Mouse (Mus musculus) forebrain, postnatal 0 days (tissue): ENCODE data around the gene Vav3. TPM values are rescaled to one million over a fixed set of nuclear protein-coding genes. Genes with fewer than 3 reads are reported as not detected.

ENCODE experiments used
- ATAC-seq: fragments of 200-750 bp; cut with Nextera tagmentation; 2 replicates; pipeline ENCODE4 v1.8.0; 2017; ENCODE audit warnings: mild to moderate bottlenecking, moderate library complexity
- DNase-seq: peaks from one replicate; pipeline ENCODE4 v3.0.0-alpha.2; 2015
- H3K27ac ChIP-seq: fragments of 300-500 bp; sonication (generic); 2 replicates; pipeline ENCODE4 v1.5.1; 2014; ENCODE audit warnings: low read depth, mild to moderate bottlenecking, antibody characterized with exemption, low read length, moderate library complexity, mixed read lengths
- H3K27me3 ChIP-seq: fragments of 300-500 bp; sonication (generic); 2 replicates; pipeline ENCODE4 v1.6.1; 2014; ENCODE audit warnings: mild to moderate bottlenecking, low read length, mixed read lengths; ENCODE audit not compliant: insufficient read depth
- H3K36me3 ChIP-seq: fragments of 300-500 bp; sonication (generic); 2 replicates; pipeline ENCODE4 v1.6.1; 2014; ENCODE audit warnings: mild to moderate bottlenecking, moderate library complexity; ENCODE audit not compliant: insufficient read depth
- H3K4me1 ChIP-seq: fragments of 300-500 bp; sonication (generic); 2 replicates; pipeline ENCODE4 v1.6.1; 2014; ENCODE audit warnings: antibody characterized with exemption; ENCODE audit not compliant: insufficient read depth
- H3K4me2 ChIP-seq: fragments of 300-500 bp; sonication (generic); 2 replicates; pipeline ENCODE4 v1.6.1; 2014; ENCODE audit warnings: low read depth, mild to moderate bottlenecking, moderate library complexity
- H3K4me3 ChIP-seq: fragments of 300-500 bp; sonication (generic); 2 replicates; pipeline ENCODE4 v1.5.1; 2014; ENCODE audit warnings: low read depth, low read length, mixed read lengths
- H3K9ac ChIP-seq: fragments of 300-500 bp; sonication (generic); 2 replicates; pipeline ENCODE4 v1.6.1; 2014; ENCODE audit warnings: mild to moderate bottlenecking
- H3K9me3 ChIP-seq: fragments of 300-500 bp; sonication (generic); 2 replicates; pipeline ENCODE4 v1.6.1; 2016; ENCODE audit warnings: low read length
- CTCF ChIP-seq: sonication (generic); IDR thresholded peaks from 2 replicates; pipeline ENCODE4 v1.5.1; 2016; ENCODE audit warnings: antibody characterized with exemption, control low read depth, low read depth
- WGBS: fragments of 180-500 bp; shearing (Covaris S2); extraction: QIAGEN DNeasy Blood & Tissue Kit; methylation state at CpG from one replicate; pipeline ENCODE4 v1.1.7; 2014; 5-methylcytosine and 5-hydroxymethylcytosine counted together
- polyA plus RNA-seq: library from polyadenylated mRNA; unstranded; fragments of >200 nt; fragmentation: Nextera tagmentation; extraction: Ambion mirVana; gene quantifications from 2 replicates; pipeline ENCODE4 v1.2.1, GENCODE M21; 2015
- total RNA-seq: library from RNA; depleted of rRNA; stranded (reverse); fragments of >200 nt; gene quantifications from 2 replicates; pipeline ENCODE4 v1.2.3, GENCODE M21; 2014

Gene Vav3
- total and polyA plus RNA-seq, 2 experiments from 2014 or later = 7.7 to 9.0 TPM

GRCm38 (mm10) chr3:109363522-109363921 lies 23.1 kb downstream of the Vav3 start:
- no peak overlapping the region for H3K27ac ChIP-seq
- H3K27me3 ChIP-seq = no peaks in the 10 kb centered on the region
- no peaks in the 10 kb centered on the region for H3K36me3 ChIP-seq
- ATAC-seq = no peak
- no peak overlapping the region for H3K9ac ChIP-seq
- no peak for DNase-seq
- no peak overlapping the region for H3K4me3 ChIP-seq
- no peak for TF ChIP-seq CTCF
- WGBS = 77% methylated on average over 5 of the region's 5 CpGs
- H3K4me1 ChIP-seq = no peaks in the 10 kb centered on the region
- H3K4me2 ChIP-seq = no peak overlapping the region
- no peaks in the 10 kb centered on the region for H3K9me3 ChIP-seq

GRCm38 (mm10) chr3:109365875-109366274 lies 25.4 kb downstream of the Vav3 start:
- Histone ChIP-seq H3K9me3 (no peaks in the 10 kb centered on the region), H3K27me3 (no peaks in the 10 kb centered on the region), H3K4me3 (no peak overlapping the region), H3K4me1 (peaks cover 4% of the 10 kb centered on the region; the same call in 1 of the 2 replicates), H3K27ac (no peak overlapping the region), H3K4me2 (no peak overlapping the region), H3K36me3 (no peaks in the 10 kb centered on the region), H3K9ac (no peak overlapping the region)
- DNase-seq (no peak), ATAC-seq (no peak)
- WGBS = 88% methylated on average over 2 of the region's 2 CpGs
- no peak for TF ChIP-seq CTCF

GRCm38 (mm10) chr3:109366411-109366851 lies 26.0 kb downstream of the Vav3 start:
- ATAC-seq (no peak), DNase-seq (peak; percentile 9)
- 38% methylated on average over 7 of the region's 7 CpGs for WGBS
- Histone ChIP-seq H3K36me3 (no peaks in the 10 kb centered on the region), H3K9me3 (no peaks in the 10 kb centered on the region), H3K27me3 (no peaks in the 10 kb centered on the region), H3K4me1 (peaks cover 4% of the 10 kb centered on the region; the same call in 1 of the 2 replicates), H3K4me2 (no peak overlapping the region), H3K4me3 (no peak overlapping the region), H3K9ac (no peak overlapping the region), H3K27ac (no peak overlapping the region)
- no peak for TF ChIP-seq CTCF

GRCm38 (mm10) chr3:109368383-109369289 lies 28.2 kb downstream of the Vav3 start:
- Histone ChIP-seq H3K36me3 (no peaks in the 10 kb centered on the region), H3K27me3 (no peaks in the 10 kb centered on the region), H3K4me2 (no peak overlapping the region), H3K4me1 (peaks cover 4% of the 10 kb centered on the region; the same call in 1 of the 2 replicates), H3K9ac (no peak overlapping the region), H3K4me3 (no peak overlapping the region), H3K9me3 (no peaks in the 10 kb centered on the region), H3K27ac (no peak overlapping the region)
- peak; percentile 56 for DNase-seq
- TF ChIP-seq CTCF = no peak
- WGBS = 65% methylated on average over 9 of the region's 9 CpGs
- peak; percentile 36; the same call in 1 of the 2 replicates for ATAC-seq

GRCm38 (mm10) chr3:109371576-109371975 lies 31.1 kb downstream of the Vav3 start:
- no peak overlapping the region for H3K9ac ChIP-seq
- ATAC-seq (no peak), DNase-seq (no peak)
- no peak overlapping the region for H3K4me3 ChIP-seq
- H3K27ac ChIP-seq = no peak overlapping the region
- H3K9me3 ChIP-seq = no peaks in the 10 kb centered on the region
- TF ChIP-seq CTCF = no peak
- WGBS = no CpG with 5 or more reads among the region's 1 CpGs
- H3K36me3 ChIP-seq = no peaks in the 10 kb centered on the region
- peaks cover 4% of the 10 kb centered on the region; the same call in 1 of the 2 replicates for H3K4me1 ChIP-seq
- no peak overlapping the region for H3K4me2 ChIP-seq
- no peaks in the 10 kb centered on the region for H3K27me3 ChIP-seq

GRCm38 (mm10) chr3:109372678-109373077 lies 32.2 kb downstream of the Vav3 start:
- Histone ChIP-seq H3K9ac (no peak overlapping the region), H3K4me3 (no peak overlapping the region), H3K4me1 (peaks cover 4% of the 10 kb centered on the region; the same call in 1 of the 2 replicates), H3K4me2 (no peak overlapping the region), H3K27me3 (no peaks in the 10 kb centered on the region), H3K27ac (no peak overlapping the region), H3K9me3 (no peaks in the 10 kb centered on the region), H3K36me3 (no peaks in the 10 kb centered on the region)
- ATAC-seq = no peak
- TF ChIP-seq CTCF = no peak
- WGBS = 86% methylated on average over 4 of the region's 4 CpGs
- no peak for DNase-seq

- H3K9me3 ChIP-seq = no peaks in the 10 kb centered on the region
- WGBS = 56% methylated on average over 4 of the region's 4 CpGs
- DNase-seq = no peak
Measured at GRCm38 (mm10) chr3:109378278-109378677, 37.8 kb downstream of the Vav3 start.

More at GRCm38 (mm10) chr3:109378278-109378677, 37.8 kb downstream of the Vav3 start:
- H3K27me3 ChIP-seq = no peaks in the 10 kb centered on the region
- no peak for TF ChIP-seq CTCF
- no peak overlapping the region for H3K4me2 ChIP-seq
- H3K36me3 ChIP-seq = no peaks in the 10 kb centered on the region
- no peak for ATAC-seq
- no peak overlapping the region for H3K4me3 ChIP-seq
- H3K4me1 ChIP-seq = no peaks in the 10 kb centered on the region
- no peak overlapping the region for H3K9ac ChIP-seq
- no peak overlapping the region for H3K27ac ChIP-seq
